Mouse (Mus musculus) bone marrow macrophage, adult 2 months (primary cell): ENCODE measurements at regions not wholly inside any gene's neighbourhood (a gene's known extent, or its start where the extent isn't known, plus 50 kb on each side); places are given as distances from the start of the nearest gene placed in this dataset.
A peak's percentile ranks its signal among the peaks of the same experiment; 100 is the strongest.
"Not testable (repeated sequence)": the region's sequence is repeated elsewhere in the genome, so short reads cannot be mapped to it uniquely, and the experiment has no call there.

Experiments used
- H3K27ac ChIP-seq: 2 replicates; pipeline ENCODE4 v1.5.1; 2012; ENCODE audit warnings: low read depth, low read length; ENCODE audit not compliant: insufficient read depth
- H3K4me1 ChIP-seq: 2 replicates; pipeline ENCODE4 v1.6.1; 2012; ENCODE audit warnings: low read length; ENCODE audit not compliant: control insufficient read depth, insufficient read depth
- H3K4me3 ChIP-seq: 2 replicates; pipeline ENCODE4 v1.5.1; 2012; ENCODE audit warnings: mild to moderate bottlenecking, low read length, moderate library complexity; ENCODE audit not compliant: insufficient read depth
- CTCF ChIP-seq: IDR thresholded peaks from 2 replicates; pipeline ENCODE4 v1.5.1; 2012; ENCODE audit warnings: low read depth, mild to moderate bottlenecking, low read length, moderate library complexity
- POLR2A ChIP-seq: IDR thresholded peaks from 2 replicates; pipeline ENCODE4 v1.6.1; 2012; ENCODE audit warnings: mild to moderate bottlenecking, low read depth, low read length, borderline replicate concordance

- Histone ChIP-seq H3K4me3 (no peak overlapping the region), H3K27ac (no peak overlapping the region), H3K4me1 (no peaks in the 10 kb centered on the region)
- TF ChIP-seq POLR2A (no peak), CTCF (no peak)
These were observed 414.7 kb downstream of the Gm11232 start for GRCm38 (mm10) chr4:71343068-71343467.

- H3K4me1 ChIP-seq: no peaks in the 10 kb centered on the region
- TF ChIP-seq CTCF (no peak), POLR2A (no peak)
- H3K4me3 ChIP-seq: no peak overlapping the region
- no peak overlapping the region for H3K27ac ChIP-seq
These were observed 419.2 kb downstream of the Gm11232 start for GRCm38 (mm10) chr4:71338582-71338981.

GRCm38 (mm10) chr4:71332672-71333071 lies 425.1 kb downstream of the Gm11232 start:
- no peak for TF ChIP-seq POLR2A
- no peak for TF ChIP-seq CTCF
- Histone ChIP-seq H3K27ac (no peak overlapping the region), H3K4me3 (no peak overlapping the region), H3K4me1 (no peaks in the 10 kb centered on the region)

- Histone ChIP-seq H3K4me1 (no peaks in the 10 kb centered on the region), H3K27ac (no peak overlapping the region), H3K4me3 (no peak overlapping the region)
- TF ChIP-seq CTCF (no peak), POLR2A (no peak)
These were observed 425.7 kb downstream of the Gm11232 start for GRCm38 (mm10) chr4:71332018-71332417.

- H3K27ac ChIP-seq: no peak overlapping the region
- H3K4me1 ChIP-seq: no peaks in the 10 kb centered on the region
- TF ChIP-seq CTCF (no peak), POLR2A (no peak)
- H3K4me3 ChIP-seq: no peak overlapping the region
These were observed 441.2 kb downstream of the Gm11232 start for GRCm38 (mm10) chr4:71316605-71317004.

- Histone ChIP-seq H3K27ac (no peak overlapping the region), H3K4me3 (no peak overlapping the region), H3K4me1 (no peaks in the 10 kb centered on the region)
- TF ChIP-seq POLR2A (no peak), CTCF (no peak)
These were observed 450.6 kb downstream of the Gm11232 start for GRCm38 (mm10) chr4:71307176-71307612.

- Histone ChIP-seq H3K4me3 (no peak overlapping the region), H3K27ac (no peak overlapping the region)
These were observed 451.1 kb downstream of the Gm11232 start for GRCm38 (mm10) chr4:71306690-71307089.

GRCm38 (mm10) chr4:71295716-71296115 lies 462.0 kb downstream of the Gm11232 start:
- H3K27ac ChIP-seq, H3K4me3 ChIP-seq, H3K4me1 ChIP-seq: not testable (repeated sequence)

More at GRCm38 (mm10) chr4:71306690-71307089, 451.1 kb downstream of the Gm11232 start:
- no peak for TF ChIP-seq POLR2A
- no peak for TF ChIP-seq CTCF
- no peaks in the 10 kb centered on the region for H3K4me1 ChIP-seq

- TF ChIP-seq CTCF: no peak
- no peak for TF ChIP-seq POLR2A
- H3K4me3 ChIP-seq: peak overlapping the region; percentile 51
- H3K27ac ChIP-seq: peak overlapping the region; percentile 42
- H3K4me1 ChIP-seq: no peaks in the 10 kb centered on the region
These were observed 466.0 kb downstream of the Gm11232 start for GRCm38 (mm10) chr4:71291741-71292149.

- not testable (repeated sequence) for H3K4me1 ChIP-seq
- Histone ChIP-seq H3K4me3 (peak overlapping the region; percentile 49), H3K27ac (peak overlapping the region; percentile 42)
These were observed 466.5 kb downstream of the Gm11232 start for GRCm38 (mm10) chr4:71291111-71291740.

- no peaks in the 10 kb centered on the region for H3K4me1 ChIP-seq
- H3K4me3 ChIP-seq: no peak overlapping the region
- TF ChIP-seq CTCF: no peak
- no peak for TF ChIP-seq POLR2A
- H3K27ac ChIP-seq: no peak overlapping the region
These were observed 474.6 kb downstream of the Gm11232 start for GRCm38 (mm10) chr4:71283147-71283546.

- no peaks in the 10 kb centered on the region for H3K4me1 ChIP-seq
- TF ChIP-seq POLR2A (no peak), CTCF (no peak)
These were observed 478.1 kb downstream of the Gm11232 start for GRCm38 (mm10) chr4:71279710-71280109.

More at GRCm38 (mm10) chr4:71279710-71280109, 478.1 kb downstream of the Gm11232 start:
- Histone ChIP-seq H3K4me3 (no peak overlapping the region), H3K27ac (no peak overlapping the region)
